Mouse (Mus musculus): ENCODE results near the gene Heyl. TPM values are rescaled to one million over a fixed set of nuclear protein-coding genes. Genes with fewer than 3 reads are reported as not detected.

The Heyl gene
- polyA plus RNA-seq, 1 experiment = not detected

DNA sequence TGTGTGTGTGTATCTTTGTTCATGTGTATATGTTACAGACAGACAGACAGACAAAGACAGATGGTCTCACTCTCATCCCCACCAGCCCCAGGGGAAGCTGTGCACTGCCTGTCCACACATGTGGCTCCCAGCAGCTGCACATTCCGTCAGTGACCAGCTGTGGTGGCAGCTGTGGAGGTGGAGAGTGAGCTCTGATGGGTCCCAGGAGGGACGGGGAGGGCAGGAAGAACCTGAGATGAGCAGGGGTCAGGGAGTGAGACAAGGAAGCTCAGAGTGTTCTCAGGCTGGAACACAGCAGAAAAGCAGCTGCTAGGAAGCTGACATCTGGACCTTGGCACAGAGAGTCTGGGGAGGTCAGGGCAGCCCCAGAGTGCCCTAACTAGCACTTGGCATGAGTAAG is 5.1 kb upstream of the Heyl start:
- no peak overlapping the region for H3K4me3 ChIP-seq (replicated peaks)
- H3K36me3 ChIP-seq (replicated peaks; ENCODE audit: low read length) = no peaks in the 10 kb centered on the region
- H3K4me1 ChIP-seq = peaks cover 7% of the 10 kb centered on the region
- TF ChIP-seq FLI1 (IDR thresholded peaks at IDR 0.05; ENCODE audit: low read length) (no peak), GATA1 (IDR thresholded peaks at IDR 0.05; ENCODE audit: borderline replicate concordance, low read length) (no peak)
- H3K27me3 ChIP-seq (replicated peaks) = peaks cover 78% of the 10 kb centered on the region
- no peaks in the 10 kb centered on the region for H3K9me3 ChIP-seq

DNA sequence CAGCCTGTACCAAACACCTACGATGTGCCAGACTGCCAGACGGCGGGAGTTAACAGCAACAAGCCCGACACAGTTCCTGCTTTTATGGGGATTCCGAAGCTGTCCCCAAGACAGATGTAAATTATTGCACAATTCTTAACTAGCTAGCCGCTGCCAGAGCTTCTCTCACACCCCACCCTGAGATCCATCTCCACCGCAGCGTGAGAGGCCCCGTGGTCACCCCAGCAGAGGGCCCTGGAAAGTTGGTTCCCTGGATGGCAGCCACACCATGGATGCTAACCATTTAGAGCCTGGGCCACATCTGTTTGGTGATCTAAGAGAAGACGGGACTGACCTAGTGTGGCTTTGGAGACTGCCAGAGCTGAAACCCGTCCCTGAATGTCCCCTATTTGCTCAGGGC is 4.2 kb upstream of the Heyl start:
- TF ChIP-seq FLI1 (IDR thresholded peaks at IDR 0.05; ENCODE audit: low read length) = no peak
- no peak for TF ChIP-seq GATA1 (IDR thresholded peaks at IDR 0.05; ENCODE audit: borderline replicate concordance, low read length)
- no peaks in the 10 kb centered on the region for H3K36me3 ChIP-seq (replicated peaks; ENCODE audit: low read length)
- H3K9me3 ChIP-seq = no peaks in the 10 kb centered on the region
- H3K4me3 ChIP-seq (replicated peaks) = no peak overlapping the region
- H3K27me3 ChIP-seq (replicated peaks) = peaks cover 87% of the 10 kb centered on the region
- peaks cover 15% of the 10 kb centered on the region for H3K4me1 ChIP-seq

- no peak overlapping the region for H3K4me3 ChIP-seq (replicated peaks)
- peaks cover 33% of the 10 kb centered on the region for H3K4me1 ChIP-seq
- peaks cover 93% of the 10 kb centered on the region for H3K27me3 ChIP-seq (replicated peaks)
- TF ChIP-seq GATA1 (IDR thresholded peaks at IDR 0.05; ENCODE audit: borderline replicate concordance, low read length) = no peak
- no peaks in the 10 kb centered on the region for H3K36me3 ChIP-seq (replicated peaks; ENCODE audit: low read length)
- no peaks in the 10 kb centered on the region for H3K9me3 ChIP-seq
These were observed 515 bp upstream of the Heyl start for GRCm38 (mm10) chr4:123232841-123233240.

GRCm38 (mm10) chr4:123235835-123236430 is 2.6 kb downstream of the Heyl start:
- Histone ChIP-seq H3K9me3 (no peaks in the 10 kb centered on the region), H3K36me3 (replicated peaks; ENCODE audit: low read length) (no peaks in the 10 kb centered on the region), H3K4me3 (replicated peaks) (no peak overlapping the region), H3K27me3 (replicated peaks) (peaks cover 94% of the 10 kb centered on the region), H3K4me1 (peaks cover 41% of the 10 kb centered on the region)
- no peak for TF ChIP-seq FLI1 (IDR thresholded peaks at IDR 0.05; ENCODE audit: low read length)
- TF ChIP-seq GATA1 (IDR thresholded peaks at IDR 0.05; ENCODE audit: borderline replicate concordance, low read length) = no peak

- H3K36me3 ChIP-seq (replicated peaks; ENCODE audit: low read length) = no peaks in the 10 kb centered on the region
- TF ChIP-seq FLI1 (IDR thresholded peaks at IDR 0.05; ENCODE audit: low read length) (no peak), GATA1 (IDR thresholded peaks at IDR 0.05; ENCODE audit: borderline replicate concordance, low read length) (no peak)
- no peak overlapping the region for H3K4me3 ChIP-seq (replicated peaks)
- peaks cover 41% of the 10 kb centered on the region for H3K4me1 ChIP-seq
- H3K27me3 ChIP-seq (replicated peaks) = peaks cover 98% of the 10 kb centered on the region
- no peaks in the 10 kb centered on the region for H3K9me3 ChIP-seq
These were observed 3.2 kb downstream of the Heyl start for GRCm38 (mm10) chr4:123236431-123237031.

GRCm38 (mm10) chr4:123237386-123238266 is 4.3 kb downstream of the Heyl start:
- Histone ChIP-seq H3K4me1 (peaks cover 40% of the 10 kb centered on the region), H3K4me3 (replicated peaks) (no peak overlapping the region), H3K27me3 (replicated peaks) (peaks cover 98% of the 10 kb centered on the region), H3K9me3 (no peaks in the 10 kb centered on the region), H3K36me3 (replicated peaks; ENCODE audit: low read length) (no peaks in the 10 kb centered on the region)
- no peak for TF ChIP-seq GATA1 (IDR thresholded peaks at IDR 0.05; ENCODE audit: borderline replicate concordance, low read length)
- no peak for TF ChIP-seq FLI1 (IDR thresholded peaks at IDR 0.05; ENCODE audit: low read length)

- Histone ChIP-seq H3K36me3 (replicated peaks; ENCODE audit: low read length) (no peaks in the 10 kb centered on the region), H3K9me3 (no peaks in the 10 kb centered on the region), H3K27me3 (replicated peaks) (peaks cover 97% of the 10 kb centered on the region), H3K4me3 (replicated peaks) (peak overlapping the region; percentile 47), H3K4me1 (peaks cover 26% of the 10 kb centered on the region)
- TF ChIP-seq GATA1 (IDR thresholded peaks at IDR 0.05; ENCODE audit: borderline replicate concordance, low read length) (no peak), FLI1 (IDR thresholded peaks at IDR 0.05; ENCODE audit: low read length) (no peak)
These were observed 6.2 kb downstream of the Heyl start for GRCm38 (mm10) chr4:123239361-123240203.

GRCm38 (mm10) chr4:123246221-123246620 is 12.9 kb downstream of the Heyl start:
- H3K36me3 ChIP-seq (replicated peaks; ENCODE audit: low read length) = no peaks in the 10 kb centered on the region
- no peak for TF ChIP-seq FLI1 (IDR thresholded peaks at IDR 0.05; ENCODE audit: low read length)
- no peak for TF ChIP-seq GATA1 (IDR thresholded peaks at IDR 0.05; ENCODE audit: borderline replicate concordance, low read length)
- H3K9me3 ChIP-seq = no peaks in the 10 kb centered on the region; the same call in 1 of the 2 replicates
- H3K27me3 ChIP-seq (replicated peaks) = peaks cover 82% of the 10 kb centered on the region
- peak overlapping the region; percentile 16 for H3K4me3 ChIP-seq (replicated peaks)
- H3K4me1 ChIP-seq = no peaks in the 10 kb centered on the region; the same call in 1 of the 2 replicates

GRCm38 (mm10) chr4:123246651-123247050 is 13.3 kb downstream of the Heyl start:
- H3K4me1 ChIP-seq = peaks cover 4% of the 10 kb centered on the region; the same call in 1 of the 2 replicates
- H3K4me3 ChIP-seq (replicated peaks) = no peak overlapping the region
- H3K27me3 ChIP-seq (replicated peaks) = peaks cover 82% of the 10 kb centered on the region
- no peaks in the 10 kb centered on the region for H3K36me3 ChIP-seq (replicated peaks; ENCODE audit: low read length)
- no peak for TF ChIP-seq FLI1 (IDR thresholded peaks at IDR 0.05; ENCODE audit: low read length)
- TF ChIP-seq GATA1 (IDR thresholded peaks at IDR 0.05; ENCODE audit: borderline replicate concordance, low read length) = no peak
- peaks cover 4% of the 10 kb centered on the region for H3K9me3 ChIP-seq

Data from megakaryocyte, embryonic 14.5 days (primary cell).